Mouse (Mus musculus) cerebellum, adult (tissue): Measurements from ENCODE around the gene Usp8.
A peak's percentile ranks its signal among the peaks of the same experiment; 100 is the strongest.

Experiments used
- ATAC-seq: cut with Nextera tagmentation; 2 replicates; pipeline ENCODE4 v1.9.2; 2017; ENCODE audit warnings: mild to moderate bottlenecking, moderate library complexity, mixed read lengths; ENCODE audit not compliant: insufficient number of reproducible peaks, low FRiP score, low TSS enrichment

The Usp8 gene

DNA sequence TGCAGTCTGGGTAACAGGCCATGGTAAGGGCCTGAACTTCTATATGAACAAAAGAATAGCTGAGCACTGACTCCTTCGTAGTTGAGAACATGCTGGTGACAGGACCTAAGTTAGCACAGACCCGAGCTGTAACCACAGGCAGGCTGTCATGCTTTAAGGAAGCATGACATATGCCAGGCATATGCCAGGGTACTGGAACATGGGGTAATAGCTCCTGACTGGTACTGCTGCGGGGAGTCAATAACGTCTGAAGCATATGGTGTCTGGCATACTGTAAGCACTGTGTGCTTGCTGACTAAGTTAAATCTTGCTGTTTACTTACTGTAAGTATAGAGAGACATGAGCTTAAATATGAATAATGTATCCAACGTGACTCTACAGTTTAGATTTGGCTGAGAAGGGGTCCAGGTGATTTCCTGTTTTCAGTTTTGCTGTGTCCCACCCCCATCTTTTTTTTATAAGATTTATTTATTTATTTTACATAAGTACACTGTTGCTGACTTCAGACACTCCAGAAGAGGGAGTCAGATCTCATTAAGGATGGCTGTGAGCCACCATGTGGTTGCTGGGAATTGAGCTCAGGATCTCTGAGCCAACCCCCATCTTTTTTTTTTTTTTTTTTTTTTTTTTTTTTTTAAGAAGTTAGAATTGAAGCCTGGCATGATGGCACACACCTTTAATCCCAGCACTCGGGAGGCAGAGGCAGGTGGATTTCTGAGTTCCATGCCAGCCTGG lies 28.4 kb downstream of the Usp8 start:
- no peak for ATAC-seq

DNA sequence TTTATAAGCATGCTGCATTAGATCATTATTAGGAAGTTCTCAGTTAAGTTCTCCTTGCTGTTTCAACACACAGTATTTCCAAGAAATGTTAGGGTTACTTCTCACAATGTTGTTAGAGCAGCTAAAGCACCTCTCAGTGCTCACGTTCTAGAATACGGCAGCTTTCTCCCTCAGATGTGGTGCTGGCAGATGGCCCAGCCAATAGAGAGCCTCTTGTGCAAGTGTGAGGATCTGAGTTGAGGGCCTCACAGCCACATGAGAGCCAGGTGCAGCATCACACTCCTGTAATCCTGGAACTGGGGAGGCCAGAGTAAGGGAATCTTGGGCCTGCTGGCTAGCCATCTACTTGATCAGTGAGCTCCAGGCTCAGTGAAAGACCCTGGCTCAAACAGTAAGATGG lies 33.2 kb downstream of the Usp8 start:
- no peak for ATAC-seq

DNA sequence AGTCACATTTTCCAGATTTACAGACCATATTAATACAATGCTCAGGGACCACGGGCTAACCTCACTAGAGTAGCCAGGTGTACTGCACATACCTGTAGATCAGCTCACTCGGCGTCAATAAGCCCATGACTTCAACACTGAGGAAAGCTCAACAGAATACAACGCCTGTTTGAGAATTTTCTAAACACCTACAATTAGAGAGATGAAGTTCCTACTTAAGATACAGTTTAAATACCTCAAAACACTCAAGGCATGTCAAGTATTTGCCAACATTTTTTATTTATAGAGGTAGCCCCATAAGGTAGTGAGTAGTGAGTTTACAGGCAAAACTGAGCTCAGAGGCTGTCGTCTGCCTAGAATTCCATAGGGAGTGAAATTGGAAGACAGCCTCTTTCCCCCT lies 36.3 kb downstream of the Usp8 start:
- ATAC-seq: no peak

DNA sequence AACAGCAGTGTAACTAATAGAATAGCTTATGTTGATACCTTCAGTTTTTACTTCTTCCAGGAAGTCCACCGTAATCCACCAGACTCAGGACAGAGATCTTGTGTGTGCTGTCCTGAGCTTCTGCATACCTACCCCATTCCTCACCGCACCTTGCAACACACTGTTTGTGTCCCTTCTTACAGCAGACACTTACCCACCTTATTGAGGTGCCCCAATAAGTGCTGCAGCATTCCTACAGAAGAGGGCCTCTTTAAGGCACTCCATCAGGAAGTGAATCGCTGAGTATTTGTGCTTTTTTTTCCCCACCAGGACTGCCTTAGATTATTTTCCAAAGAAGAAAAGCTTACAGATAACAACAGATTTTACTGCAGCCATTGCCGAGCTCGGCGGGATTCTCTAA lies 48.5 kb downstream of the Usp8 start:
- ATAC-seq: no peak

DNA sequence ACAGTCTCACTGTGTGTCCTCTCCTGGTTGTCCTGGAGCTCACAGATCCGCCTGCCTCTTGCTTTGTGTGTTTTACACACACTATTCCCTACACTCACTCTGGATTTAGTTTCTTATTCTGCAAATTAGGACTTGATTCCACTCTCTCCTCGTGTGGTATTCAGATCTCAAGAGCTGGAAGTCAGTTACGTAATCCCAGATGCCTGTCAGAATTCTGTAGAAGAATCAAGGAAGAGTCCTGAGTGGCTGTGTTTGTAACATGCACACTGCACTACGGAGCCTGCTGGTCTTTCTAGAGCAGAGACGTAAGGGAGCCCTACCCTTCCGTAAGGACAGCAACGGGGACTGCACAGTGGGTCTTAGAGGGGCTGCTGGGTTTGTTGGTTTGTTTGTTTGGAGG lies 52.2 kb downstream of the Usp8 start:
- no peak for ATAC-seq

DNA sequence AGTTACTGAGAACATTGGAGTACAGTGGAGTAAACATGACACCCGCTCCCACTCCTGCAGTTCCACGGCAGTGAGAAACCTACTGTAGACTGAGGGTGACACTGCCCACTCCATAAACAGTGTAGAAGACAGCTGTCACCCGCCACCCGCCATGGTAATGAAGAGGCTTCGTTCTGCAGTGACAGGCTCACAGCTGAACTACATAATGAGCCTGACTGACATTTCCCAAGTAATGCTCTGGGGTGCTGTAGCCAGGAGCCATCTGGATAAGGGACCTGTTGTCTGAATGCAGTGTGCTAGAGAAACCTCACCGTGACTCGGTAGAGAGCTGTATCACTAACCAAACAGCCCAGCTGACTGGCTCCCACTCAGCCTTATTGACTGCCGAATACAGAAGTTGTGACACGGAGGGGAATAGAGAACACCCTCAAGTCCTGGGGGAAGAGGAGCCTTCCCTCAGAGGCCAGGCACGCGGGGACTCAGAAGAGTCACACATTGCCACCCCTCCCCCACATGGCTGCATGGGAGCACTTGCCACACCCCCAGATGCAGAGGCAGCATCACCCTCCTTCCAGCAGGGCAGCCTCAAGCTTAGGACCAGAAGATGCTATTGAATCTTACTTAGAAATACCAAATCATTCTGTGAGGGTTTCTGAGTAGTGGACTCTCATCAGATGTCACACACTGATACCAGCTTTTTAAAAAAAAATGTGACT lies 58.9 kb downstream of the Usp8 start:
- ATAC-seq: no peak

DNA sequence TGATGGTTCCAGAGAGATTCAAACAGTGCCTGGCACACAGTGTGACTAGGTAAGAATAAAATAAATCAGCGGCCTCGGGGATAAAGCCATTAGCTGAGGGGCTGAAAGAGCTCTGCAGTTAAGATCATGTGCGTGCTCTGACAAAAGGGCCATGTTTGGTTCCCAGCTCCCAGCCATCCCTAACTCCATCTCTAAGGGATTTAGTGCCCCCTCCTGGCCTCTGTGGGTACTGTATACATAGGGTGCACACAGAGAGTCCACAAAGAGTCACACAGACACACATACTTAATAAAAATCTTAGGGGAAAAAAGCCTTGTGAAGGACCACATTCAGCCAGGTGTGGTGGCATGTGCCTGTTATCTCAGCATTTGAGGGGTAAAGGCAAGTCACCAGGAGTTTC lies 60.5 kb downstream of the Usp8 start:
- no peak for ATAC-seq

DNA sequence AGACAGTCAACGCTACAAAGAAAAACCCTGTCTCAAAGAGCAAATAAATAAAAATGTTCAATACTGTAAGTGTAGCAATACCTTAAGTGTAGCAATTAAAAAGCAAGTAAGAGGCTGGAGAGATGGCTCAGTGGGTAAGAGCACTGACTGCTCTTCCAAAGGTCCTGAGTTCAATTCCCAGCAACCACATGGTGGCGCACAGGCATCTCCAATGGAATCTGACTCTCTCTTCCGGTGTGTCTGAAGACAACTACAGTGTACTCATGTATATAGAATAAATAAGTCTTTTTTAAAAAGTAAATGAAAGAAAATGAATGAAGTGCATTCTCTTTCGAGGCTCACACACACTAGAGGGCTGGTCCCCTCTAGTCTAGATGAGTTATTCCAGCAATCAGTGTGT lies 61.1 kb downstream of the Usp8 start:
- no peak for ATAC-seq

DNA sequence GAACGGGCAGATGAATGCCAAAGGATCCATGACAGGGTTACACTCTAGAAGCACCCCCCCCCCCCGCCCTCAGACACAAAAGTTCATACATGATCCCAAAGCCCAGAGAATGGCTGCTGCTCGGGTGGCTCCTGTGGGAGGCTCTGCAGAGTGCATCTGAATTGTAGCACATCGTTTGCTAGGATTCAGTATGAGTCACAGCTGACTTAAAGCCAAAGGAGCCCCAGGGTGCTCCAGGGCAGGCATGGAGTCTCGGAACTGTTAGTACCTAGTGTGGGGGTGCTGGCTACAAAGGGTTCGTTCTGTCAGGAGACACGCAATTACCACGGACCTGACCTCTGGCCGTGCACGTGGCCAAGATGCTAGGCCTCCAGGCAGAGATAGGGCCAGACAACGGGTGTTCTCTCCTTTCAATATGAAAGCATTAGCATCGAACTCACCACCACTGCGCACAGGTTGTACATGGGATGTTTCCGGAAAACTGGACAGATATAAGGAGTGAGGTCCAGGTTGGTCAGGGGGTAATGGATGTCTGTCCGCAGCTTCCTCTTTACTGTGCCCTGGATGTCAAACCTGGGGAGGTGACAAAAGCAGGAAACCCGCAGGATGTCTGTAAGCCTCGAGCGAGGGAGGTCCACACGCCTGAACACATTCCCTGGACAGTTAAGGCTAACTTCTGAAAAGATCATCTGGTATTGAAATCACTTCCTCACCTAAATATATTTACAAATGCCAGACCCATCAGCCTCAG lies 62.5 kb downstream of the Usp8 start:
- ATAC-seq: no peak

DNA sequence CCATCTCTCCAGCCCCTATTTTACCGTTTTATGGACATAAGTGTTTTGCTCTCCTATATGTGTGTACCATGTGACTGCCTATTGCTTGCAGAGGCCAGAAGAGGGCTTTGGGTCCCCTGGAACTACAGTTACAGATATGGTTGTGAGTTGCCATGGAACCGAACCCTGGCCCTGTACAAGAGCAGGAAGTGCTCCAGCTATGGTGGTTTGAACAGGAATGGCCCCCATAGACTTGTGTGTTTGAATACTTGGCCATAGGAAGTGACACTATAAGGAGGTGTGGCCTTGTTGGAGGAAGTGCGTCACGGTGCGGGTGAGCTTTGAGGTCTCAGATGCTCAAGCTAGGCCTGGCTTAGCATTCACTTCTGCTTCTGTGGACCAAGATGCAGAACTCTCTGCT lies 65.1 kb downstream of the Usp8 start:
- ATAC-seq: no peak

DNA sequence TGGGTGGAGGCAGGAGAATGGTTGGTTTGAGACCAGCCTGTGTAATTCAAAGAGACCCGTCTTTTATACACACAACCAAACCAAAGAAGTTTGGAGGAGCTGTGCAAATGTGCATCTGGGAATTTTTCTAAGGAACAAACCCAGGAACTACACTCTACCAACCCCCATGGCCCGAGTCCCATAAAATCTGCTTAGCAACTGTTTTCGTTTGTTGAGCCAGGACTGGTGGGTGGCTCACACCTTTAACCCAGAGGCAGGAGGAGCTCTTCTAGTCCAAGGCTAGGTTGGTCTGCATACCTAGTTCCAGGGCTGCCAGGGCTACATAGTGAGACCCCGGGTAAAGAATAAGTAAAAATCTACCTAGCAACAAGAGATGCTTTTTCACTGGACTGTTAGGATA lies 68.8 kb downstream of the Usp8 start:
- no peak for ATAC-seq

DNA sequence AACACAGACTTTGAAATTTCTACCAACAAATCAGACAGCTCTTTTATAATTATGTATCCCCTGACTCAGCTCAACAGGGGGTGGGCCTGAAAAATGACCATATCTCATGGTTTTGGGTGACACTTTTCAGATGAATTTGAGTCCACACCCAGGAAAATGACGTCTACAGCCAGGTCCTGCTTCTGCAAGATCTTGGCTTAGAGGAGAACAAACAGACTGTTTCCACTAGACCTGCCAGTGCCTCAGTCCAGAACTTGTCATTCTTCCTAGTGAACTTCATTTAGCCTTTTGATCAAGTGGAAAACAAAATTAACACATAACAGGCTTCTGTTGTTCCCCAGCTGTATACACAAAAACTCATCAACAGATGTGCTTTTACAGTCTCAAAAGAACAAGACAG lies 69.3 kb downstream of the Usp8 start:
- ATAC-seq: no peak

DNA sequence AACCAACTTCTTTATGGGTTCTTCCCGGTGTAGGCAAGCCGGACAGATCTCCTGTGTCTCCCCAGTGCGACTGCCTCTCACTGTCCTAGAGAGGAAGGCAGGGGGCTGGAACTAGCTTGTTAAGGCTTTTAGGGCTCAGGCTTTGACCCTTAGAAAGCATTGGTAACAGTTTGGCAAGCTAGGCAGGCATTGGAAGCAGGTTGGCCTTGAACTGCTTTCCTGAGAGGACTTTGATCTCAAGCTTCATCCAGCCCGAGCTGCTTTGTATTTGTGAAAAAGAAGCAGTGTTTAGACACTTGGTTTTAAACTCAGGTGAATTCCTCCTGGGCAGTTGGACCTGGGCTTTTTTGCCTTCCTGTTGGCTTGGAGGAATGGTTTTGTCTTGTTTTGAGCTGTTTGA lies 71.7 kb downstream of the Usp8 start:
- ATAC-seq: no peak

DNA sequence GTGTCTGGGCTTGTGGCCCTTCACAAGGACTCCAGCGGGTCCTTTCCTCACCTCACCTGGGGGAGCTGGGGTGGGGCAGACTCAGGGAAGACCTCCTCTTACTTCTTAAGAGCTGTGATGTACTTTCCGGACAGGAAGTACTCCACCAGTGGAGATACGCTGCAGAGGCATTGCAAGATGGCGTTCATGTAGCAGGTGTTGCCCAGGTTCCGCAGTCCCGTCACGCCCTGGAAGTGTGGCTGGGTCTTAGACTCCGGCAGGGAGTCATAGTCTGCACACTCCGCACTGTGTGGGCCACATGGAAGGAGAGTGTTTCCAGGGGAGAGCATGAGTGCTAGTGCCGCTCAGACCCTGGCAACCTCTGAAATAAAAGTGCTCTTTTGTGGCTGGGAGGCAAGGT lies 73.2 kb downstream of the Usp8 start:
- no peak for ATAC-seq

DNA sequence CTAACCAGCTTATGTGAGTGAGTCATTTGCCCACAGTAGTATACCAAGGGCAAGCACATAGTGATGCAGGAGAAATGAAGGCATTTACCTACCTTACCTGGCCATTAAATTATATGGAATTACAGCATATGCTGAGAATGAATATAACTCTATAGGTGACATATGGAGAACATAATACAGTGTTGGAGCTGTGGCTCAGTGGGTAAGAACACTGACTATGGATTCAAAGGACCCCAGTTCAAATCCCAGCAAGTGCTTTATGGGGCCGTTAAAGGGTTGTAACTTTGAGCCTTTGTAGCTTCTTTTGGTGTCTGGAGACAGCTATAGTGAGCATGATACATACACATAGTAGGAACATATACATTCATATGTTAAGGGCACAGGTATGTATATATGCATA lies 74.3 kb downstream of the Usp8 start:
- ATAC-seq: no peak

DNA sequence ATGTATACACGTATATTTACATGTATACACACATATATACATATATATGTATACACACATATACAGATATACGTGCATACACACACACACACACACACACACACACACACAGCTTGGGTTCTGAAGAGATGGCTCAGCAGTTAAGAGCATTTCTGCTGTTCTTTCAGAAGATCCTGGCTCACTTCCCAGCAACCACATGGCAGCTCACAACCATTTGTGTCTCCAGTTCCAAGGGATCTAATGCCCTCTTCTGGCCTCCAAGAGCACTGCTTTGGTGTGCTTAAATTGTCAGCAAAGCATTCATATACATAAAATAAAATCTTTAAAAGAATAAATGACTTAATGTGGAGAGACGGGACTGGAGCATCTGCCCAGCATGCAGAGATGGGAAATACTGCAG lies 75.3 kb downstream of the Usp8 start:
- ATAC-seq: no peak

DNA sequence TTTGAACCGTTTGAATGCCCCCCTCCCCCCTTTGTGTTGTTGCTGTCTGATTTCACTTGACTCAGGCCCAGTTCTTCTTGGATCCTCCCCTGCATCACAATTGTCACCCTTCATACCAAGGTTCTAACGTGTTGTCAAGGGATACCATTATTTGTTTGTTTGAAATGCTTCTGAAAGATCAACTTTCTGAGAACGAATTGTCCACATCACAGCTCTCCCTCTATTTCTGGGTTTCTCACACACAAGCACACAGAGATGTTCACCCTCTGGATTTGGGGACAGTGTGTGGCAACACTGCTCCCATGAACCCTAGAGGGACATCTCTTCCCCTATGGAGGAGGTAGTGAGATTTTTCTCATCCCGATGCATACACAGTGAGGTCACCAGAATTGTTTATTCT lies 76.2 kb downstream of the Usp8 start, which contains the start of gene Usp50:
TSS of gene Usp50 (minus strand) at position 101 of the 400 bp plus-strand sequence.
- no peak for ATAC-seq

DNA sequence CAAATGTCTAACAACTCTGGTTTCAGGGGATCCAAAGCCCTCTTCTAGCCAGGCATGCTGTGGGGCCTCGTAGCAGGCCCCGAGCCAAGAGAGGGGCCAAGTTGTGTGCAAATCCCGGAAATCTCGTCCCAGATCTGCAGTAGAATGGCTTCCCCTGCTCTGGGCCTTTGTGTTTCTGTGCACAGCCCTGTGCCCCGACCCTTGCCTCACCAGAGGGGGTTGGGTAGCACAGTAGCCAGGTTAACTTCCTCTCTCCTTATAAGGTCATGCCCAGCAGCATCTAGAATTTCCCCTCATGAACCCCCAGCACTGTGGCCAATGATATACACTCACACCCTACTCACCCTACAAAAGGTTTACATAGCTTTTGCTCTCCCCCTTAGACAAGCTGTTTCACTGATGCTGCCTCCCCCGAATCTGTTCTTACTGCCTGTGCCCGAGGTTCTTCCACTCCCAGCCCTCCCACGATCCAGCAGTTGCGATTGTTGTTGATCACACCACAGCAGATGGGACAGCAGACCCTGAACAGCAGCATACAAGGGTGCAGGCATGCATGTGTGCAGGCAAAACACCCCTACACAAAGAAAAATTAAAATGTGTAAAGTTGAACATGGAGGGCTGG lies 80.7 kb downstream of the Usp8 start:
- ATAC-seq: no peak

DNA sequence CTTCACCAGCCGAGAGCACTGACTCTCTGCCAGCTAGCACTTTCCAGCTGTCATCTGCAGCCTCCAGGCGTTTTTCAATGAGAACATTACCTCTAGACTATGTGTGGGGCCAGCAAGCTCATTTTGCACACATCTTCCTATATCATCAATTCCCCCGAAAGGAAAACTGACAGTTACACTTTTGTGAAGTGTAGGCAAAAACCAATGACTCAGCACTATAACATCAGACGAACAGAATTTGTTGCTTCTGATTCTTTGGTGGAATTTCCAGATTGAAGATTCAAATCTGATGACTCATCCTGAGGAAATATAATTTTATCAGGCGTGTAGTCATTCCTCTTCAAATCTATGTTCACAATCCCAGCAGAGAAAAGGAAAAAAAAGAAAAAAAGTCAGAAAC lies 85.5 kb downstream of the Usp8 start:
- no peak for ATAC-seq

DNA sequence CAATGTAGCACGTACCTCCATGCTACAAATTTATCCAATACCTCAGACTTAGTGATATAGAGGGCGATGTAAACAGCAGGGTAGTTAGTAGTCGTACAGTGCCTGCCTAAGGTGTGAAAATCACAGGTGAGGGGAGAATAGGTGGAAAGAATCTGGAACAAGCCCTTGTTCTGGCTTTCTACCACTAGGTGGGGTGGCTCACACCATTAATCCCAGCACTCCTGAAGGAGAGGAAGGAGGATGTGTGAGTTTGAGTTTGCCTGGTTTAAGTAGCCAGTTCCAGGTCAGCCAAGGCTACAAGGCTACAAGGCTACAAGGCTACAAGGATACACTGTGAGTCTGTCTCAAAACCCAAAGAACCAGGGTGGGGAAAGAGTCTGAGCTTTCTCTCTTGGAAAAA lies 88.6 kb downstream of the Usp8 start:
- ATAC-seq: 0 out of 2 replicates have a peak, but pooled peaks have one; percentile 15

DNA sequence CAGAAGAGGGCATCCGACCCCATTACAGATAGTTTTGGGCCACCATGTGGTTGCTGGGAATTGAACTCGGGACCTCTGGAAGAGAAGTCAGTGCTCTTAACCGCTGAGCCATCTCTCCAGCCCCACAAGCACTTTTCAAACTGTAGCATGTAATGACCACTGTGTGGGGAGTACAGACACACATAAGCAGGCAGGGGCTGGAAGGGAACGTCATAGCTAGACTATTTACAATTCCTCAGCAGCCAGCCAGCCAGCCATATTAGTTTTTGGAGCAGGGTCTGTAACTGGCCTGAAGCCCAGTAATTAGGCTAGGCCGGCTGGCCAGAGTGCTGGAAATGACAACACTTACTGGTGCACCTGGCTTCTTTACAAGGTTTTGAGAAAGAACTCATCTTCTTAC lies 91.3 kb downstream of the Usp8 start:
- no peak for ATAC-seq
